Mouse (Mus musculus) thymus, postnatal 0 days (tissue): ENCODE data around the gene Znhit6. TPM values are rescaled to one million over a fixed set of nuclear protein-coding genes. Genes with fewer than 3 reads are reported as not detected.

Experiments
- DNase-seq: peaks from one replicate; pipeline ENCODE4 v3.0.0-alpha.2; 2015; ENCODE audit warnings: low spot score
- polyA plus RNA-seq: library from polyadenylated mRNA; unstranded; fragments of >200 nt; fragmentation: Nextera tagmentation; extraction: Ambion mirVana; gene quantifications from 2 replicates; pipeline ENCODE4 v1.2.1, GENCODE M21; 2015

The Znhit6 gene
- polyA plus RNA-seq, 1 experiment from 2014 or later = 28.9 TPM

- no peak for DNase-seq
Measured at GRCm38 (mm10) chr3:145641878-145642277, 65.9 kb downstream of the Znhit6 start.

GRCm38 (mm10) chr3:145642861-145643260 lies 66.9 kb downstream of the Znhit6 start:
- DNase-seq = no peak

GRCm38 (mm10) chr3:145645463-145645862 lies 69.5 kb downstream of the Znhit6 start:
- DNase-seq = no peak

GRCm38 (mm10) chr3:145646009-145646408 lies 70.0 kb downstream of the Znhit6 start:
- no peak for DNase-seq

GRCm38 (mm10) chr3:145646666-145647065 lies 70.7 kb downstream of the Znhit6 start:
- no peak for DNase-seq

- DNase-seq = no peak
Measured at GRCm38 (mm10) chr3:145647416-145647815, 71.4 kb downstream of the Znhit6 start.

- no peak for DNase-seq
Measured at GRCm38 (mm10) chr3:145648097-145648931, 72.3 kb downstream of the Znhit6 start.

- DNase-seq = no peak
Measured at GRCm38 (mm10) chr3:145648991-145649851, 73.2 kb downstream of the Znhit6 start.

- no peak for DNase-seq
Measured at GRCm38 (mm10) chr3:145649852-145650202, 73.8 kb downstream of the Znhit6 start, which contains the start of gene Ccn1. Gene Ccn1 (minus strand): TSS chr3:145649981.

GRCm38 (mm10) chr3:145650298-145651011 lies 74.5 kb downstream of the Znhit6 start:
- DNase-seq = no peak

GRCm38 (mm10) chr3:145651029-145651977 lies 75.3 kb downstream of the Znhit6 start:
- no peak for DNase-seq

GRCm38 (mm10) chr3:145651978-145652321 lies 75.9 kb downstream of the Znhit6 start:
- DNase-seq = no peak

GRCm38 (mm10) chr3:145652322-145653131 lies 76.5 kb downstream of the Znhit6 start:
- no peak for DNase-seq

GRCm38 (mm10) chr3:145653191-145653940 lies 77.4 kb downstream of the Znhit6 start:
- peak; percentile 18 for DNase-seq

GRCm38 (mm10) chr3:145654028-145654427 lies 78.0 kb downstream of the Znhit6 start:
- no peak for DNase-seq
